Mouse (Mus musculus): ENCODE measurements around the gene Nlgn1.

Nlgn1 gene

DNA sequence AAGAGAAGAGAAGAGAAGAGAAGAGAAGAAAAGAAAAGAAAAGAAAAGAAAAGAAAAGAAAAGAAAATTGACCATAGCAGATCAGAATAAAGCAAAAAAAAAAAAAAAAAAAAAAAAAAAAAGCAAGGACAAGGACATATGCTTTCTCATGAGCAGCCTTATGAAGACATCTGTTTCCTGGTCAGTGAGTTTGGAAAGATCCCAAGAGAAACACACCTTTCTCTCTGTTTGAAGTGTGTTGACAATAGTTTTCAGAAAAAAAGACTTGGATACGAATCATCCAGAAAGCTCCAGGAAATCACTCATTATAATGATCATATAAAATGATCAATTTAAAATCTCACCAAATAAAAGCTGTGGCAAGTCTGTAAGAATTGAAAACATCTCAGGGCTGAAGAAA lies 230.0 kb downstream of the Nlgn1 start:
- DNase-seq (ENCODE audit: extremely low read depth, low read depth, low spot score), result no peak

DNA sequence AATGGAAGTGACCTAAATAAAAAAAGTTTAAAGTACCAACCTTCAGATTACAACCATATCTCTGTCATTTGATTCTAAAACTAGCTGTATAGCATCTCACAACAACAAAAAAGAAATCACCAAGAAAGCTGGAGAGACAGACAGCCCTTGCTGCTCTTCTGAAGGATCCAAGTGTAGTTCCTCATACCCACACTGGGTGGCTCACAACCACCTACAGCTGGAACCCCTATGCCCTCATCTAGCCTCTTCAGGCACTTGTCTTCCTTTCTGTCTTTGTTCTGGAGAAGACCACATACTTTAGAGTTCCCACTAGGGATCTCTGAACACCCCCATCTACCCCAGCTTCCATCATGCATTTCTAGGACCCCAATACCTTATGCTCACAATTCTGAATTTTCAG lies 236.7 kb downstream of the Nlgn1 start:
- DNase-seq (ENCODE audit: extremely low read depth, low read depth, low spot score), result no peak

DNA sequence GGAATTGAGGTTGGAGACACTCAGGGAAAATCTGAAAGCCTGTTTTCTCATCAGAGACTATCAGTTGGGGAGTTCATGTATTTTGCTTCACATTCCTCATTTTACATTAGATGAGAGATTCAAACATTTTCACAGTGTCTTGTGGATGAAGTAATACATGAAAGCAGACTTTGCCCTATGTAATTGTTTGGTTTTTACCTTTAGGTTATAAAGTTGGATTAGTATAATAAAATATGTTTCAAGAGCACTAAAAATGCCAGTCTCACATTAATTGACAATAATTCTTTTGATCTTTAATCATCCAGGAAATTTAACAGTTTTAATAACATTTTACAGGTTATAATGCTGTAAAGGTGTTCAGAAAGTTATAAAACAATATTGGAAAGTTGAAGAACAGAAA lies 262.9 kb downstream of the Nlgn1 start:
- no peak for DNase-seq (ENCODE audit: extremely low read depth, low read depth, low spot score)

DNA sequence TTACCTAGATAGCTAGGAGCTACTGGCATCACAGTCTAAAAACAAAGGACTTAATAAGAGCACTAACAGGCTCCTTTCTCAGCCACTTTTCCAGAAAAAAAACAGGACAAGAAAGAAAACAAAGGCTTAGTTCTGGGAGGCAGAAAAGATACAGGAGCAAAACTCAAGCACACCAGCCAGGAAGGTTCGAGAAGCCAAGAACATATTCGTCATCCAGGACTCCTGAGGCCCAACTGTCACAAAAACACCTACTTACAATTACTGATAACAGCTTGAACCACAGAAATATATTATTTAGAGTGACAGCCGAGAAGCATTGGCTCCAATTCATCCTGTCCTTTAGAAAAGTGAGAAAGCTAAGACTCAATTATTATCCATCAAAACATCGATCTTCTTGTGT lies 281.5 kb downstream of the Nlgn1 start:
- DNase-seq (ENCODE audit: extremely low read depth, low read depth, low spot score), result no peak

DNA sequence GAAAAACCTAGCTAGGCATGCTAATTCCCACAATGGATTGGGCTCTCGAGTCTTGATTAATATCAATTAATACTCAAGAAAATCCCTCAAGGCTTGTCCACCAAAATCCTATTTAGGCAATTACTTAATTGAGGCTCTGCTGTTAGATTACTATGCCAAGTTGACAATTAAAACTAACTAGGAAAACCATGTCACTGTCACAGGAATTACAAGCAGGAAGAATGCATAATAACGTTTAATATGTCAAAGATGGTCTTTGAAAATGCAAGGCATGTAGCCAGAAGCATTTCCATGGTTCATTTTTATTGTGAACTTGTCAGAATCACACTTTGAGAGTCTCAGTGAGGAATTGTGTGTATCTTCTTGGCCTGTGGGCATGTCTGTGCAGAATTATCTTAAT lies 289.3 kb downstream of the Nlgn1 start:
- DNase-seq (ENCODE audit: extremely low read depth, low read depth, low spot score), result no peak

DNA sequence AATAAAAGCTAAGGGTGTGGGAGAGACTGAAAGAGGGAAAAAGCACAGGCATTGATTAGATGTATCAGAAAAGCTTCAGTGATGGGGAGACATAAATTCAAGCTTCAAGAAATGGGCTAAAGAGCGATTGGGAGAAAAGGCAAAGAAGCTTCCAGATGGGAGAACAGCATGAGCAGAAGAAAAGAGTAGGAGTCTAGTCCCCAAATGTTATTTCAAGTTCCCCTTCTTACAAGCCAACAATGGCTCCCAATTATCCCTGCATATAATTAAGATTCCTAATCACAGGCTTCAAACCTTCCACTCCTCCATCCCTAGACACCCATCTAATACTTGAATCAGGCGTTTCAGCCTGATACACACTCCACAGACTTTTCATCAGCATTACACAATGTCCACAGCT lies 292.6 kb downstream of the Nlgn1 start:
- no peak for DNase-seq (ENCODE audit: extremely low read depth, low read depth, low spot score)

DNA sequence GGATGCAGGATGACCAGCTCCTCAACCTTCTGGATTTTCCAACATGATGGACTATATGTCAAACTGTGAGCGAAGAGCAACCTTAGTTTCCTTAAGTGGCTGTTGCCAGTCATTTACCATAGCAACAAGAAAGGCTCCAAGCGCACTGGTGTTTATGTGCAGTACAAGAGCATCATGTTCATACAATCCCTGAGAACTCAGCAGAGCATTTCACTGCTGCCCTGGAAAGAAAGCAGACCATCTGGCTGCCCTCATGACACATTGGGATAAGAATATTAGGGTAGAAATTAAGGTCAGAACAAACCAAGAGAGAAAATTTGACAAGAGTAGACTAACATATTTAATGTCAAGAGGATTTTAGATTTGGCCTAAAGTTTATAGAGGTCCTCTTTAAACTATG lies 306.2 kb downstream of the Nlgn1 start:
- DNase-seq (ENCODE audit: extremely low read depth, low read depth, low spot score), result no peak

DNA sequence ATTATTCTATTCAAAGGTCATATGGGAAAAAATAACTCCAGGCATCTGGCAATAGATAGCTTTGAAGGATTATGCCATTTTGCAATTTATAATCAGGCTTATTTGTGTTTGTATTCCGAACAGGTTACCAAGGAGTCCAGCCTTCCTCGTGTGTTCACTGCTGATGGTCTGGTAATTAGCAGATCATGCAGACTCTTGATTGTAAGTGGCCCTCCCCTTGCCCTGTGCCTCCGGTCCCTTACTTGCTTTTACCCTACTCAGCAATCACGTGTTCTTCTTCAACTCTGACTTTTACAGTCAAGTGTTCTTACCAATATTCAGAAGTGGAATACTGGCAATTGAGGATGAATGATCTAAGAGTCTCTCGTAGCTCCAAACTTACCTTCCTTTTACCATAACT lies 309.0 kb downstream of the Nlgn1 start:
- DNase-seq (ENCODE audit: extremely low read depth, low read depth, low spot score), result no peak

DNA sequence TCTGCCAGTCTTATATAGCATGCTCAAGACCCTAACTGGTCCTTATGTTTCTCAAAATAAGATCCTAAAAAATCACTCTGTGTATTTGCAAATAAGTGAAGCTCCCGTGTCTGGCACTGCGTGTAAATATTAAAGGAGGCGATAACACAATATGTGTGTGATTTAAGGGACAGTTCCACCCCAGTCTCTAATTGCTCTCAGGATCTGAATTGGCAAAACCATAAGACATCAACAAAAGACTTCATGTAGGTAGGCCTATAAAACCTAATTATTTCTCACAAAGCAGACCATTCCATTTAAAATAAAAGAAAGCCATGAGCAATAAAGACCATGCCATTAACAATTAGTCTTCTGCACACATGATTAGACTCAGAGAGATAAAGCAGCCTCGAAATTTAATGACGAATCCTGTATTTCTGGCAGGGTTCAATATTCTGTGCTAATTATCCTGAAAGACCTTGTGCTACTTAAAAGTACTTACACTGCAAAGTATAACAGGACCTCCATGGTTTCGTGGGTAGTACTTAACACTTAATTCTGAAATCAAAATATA lies 310.6 kb downstream of the Nlgn1 start:
- no peak for DNase-seq (ENCODE audit: extremely low read depth, low read depth, low spot score)

DNA sequence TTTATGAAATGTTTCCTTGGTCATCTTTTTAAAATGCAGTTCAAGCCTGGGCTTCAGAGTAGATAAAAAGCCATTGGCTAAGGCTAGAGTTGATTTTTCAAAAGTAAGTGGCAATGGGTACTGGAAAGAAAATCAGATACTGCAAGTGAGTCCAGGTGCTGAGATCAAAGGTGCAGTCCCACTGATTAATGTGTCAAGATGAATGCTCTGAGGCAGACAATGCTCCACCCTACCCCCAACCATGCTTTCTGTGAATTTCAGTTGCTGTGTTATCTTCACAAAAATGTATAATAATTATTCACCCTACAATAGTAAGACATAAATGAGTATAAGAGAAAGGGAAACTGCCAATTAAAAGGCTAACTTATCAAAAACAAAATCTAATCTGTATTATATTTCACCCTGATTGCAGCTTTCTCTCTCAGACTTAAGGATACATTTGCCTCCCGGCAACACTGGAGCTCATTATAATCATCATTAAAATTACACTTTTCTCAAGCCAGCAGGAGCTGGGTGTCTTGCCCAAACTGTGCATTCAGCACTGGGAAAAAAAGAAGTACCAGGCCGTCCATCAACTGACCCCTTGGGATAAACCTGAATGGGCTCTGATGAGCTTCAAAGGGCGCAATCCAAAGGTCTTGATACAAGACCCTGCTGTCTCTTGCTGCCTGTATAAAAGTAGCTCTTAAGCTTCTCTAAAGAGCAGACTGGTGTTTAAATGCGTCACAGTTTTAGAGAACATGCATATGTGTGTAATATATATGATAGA lies 320.8 kb downstream of the Nlgn1 start:
- no peak for DNase-seq (ENCODE audit: extremely low read depth, low read depth, low spot score)

DNA sequence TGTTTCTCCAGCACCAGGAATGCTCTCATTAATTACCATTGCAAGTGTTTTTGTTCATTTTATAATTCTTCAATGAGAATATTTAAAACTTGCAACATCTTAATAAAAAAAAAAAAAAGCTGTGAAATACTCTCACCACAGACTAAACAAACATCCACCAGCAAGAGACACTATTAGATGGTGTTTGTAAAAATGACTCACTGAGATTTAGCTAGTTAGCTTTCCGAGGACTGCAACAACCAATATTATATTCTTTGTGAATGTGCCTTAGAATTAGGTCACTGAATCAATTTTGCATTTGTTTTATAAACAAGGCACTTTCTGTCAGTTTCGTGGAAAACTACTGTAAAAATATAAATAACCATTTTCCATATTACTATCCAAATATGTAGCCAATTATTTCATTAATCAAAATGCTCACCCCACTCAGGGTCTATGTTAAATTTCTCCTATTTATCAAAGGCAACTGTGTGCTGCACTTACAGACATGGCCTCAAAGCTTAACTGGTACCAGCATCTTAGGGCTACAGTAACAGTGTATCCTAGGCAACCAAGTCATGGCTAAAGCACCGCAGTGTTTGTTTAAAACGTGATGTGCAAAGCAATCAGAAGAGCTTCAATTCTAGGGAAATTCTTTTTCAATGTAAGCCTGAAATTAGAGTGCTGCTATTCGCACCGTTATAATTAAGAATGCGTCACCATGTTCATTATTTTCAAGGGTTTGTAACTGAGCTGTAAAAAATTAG lies 329.2 kb downstream of the Nlgn1 start:
- no peak for DNase-seq (ENCODE audit: extremely low read depth, low read depth, low spot score)

DNA sequence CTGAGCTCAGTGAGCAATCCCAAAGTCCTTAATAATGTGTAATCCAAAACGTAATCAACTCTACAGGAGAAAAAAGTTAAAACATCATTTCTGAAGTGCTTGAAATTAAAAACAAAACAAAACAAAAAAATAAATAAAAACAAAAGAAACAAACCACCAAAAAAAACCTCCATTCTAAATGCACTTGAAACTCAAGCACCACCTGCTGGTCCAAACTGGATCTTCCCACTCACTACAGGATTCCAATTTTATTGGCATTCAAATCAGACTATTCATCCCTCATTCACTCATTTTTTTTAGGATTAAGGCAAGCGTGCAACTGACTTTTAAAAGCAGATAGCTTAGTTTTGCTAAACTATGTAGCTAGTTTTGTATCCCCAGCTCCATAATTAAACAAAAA lies 329.9 kb downstream of the Nlgn1 start:
- no peak for DNase-seq (ENCODE audit: extremely low read depth, low read depth, low spot score)

DNA sequence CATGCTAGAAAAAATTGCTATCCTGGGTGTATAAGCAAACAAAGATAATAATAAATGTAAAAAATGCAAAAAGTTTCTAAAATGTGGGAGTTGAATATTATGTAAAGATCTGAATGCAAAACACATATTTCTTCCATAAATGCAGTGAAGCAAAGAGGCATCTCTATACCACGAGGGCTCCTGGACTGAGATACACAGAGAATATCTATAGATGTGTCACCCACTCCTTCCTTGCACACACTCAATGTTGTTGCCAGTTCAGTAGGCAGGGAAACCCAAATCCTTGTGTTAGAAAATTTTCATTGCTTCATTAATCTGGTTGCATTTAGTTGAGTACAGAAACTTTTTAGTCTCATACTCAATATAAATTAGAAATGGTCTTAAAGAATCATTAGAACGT lies 364.7 kb downstream of the Nlgn1 start:
- DNase-seq (ENCODE audit: extremely low read depth, low read depth, low spot score), result no peak

DNA sequence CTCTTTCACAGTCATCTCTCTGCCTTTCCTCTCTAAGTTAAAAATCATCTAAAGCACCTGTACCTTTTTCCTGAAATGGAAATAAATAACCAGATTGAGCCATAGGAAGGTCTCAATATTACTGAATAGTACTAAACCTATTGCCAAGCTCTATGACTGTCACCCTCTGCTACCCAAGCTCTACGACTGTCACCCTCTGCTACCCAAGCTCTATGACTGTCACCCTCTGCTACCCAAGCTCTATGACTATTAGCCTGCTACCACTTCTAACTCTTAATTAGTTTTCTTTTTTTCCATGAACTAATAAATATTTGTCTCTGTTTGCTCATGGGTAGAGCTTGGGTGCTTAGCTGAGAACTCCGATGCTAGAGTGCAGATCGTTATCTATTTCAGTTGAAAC lies 368.0 kb downstream of the Nlgn1 start:
- no peak for DNase-seq (ENCODE audit: extremely low read depth, low read depth, low spot score)

DNA sequence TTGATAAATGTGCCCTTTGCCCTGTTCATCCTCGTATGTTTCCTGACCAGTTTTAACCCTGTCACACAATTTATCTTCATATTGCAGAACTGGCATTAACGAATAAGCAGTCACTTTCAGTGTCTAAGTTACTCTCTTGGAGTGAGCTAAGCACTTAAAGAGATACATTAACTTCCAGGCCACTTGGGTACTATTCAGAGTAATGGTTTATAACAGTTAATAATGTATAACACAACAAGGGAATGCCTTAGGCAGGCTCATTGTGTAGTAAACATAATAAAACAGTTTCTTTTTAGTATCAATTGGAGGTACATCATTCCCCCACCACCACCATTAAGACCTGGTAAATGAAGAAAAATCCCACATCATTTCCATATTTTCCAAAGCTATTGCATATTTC lies 368.7 kb downstream of the Nlgn1 start:
- no peak for DNase-seq (ENCODE audit: extremely low read depth, low read depth, low spot score)

DNA sequence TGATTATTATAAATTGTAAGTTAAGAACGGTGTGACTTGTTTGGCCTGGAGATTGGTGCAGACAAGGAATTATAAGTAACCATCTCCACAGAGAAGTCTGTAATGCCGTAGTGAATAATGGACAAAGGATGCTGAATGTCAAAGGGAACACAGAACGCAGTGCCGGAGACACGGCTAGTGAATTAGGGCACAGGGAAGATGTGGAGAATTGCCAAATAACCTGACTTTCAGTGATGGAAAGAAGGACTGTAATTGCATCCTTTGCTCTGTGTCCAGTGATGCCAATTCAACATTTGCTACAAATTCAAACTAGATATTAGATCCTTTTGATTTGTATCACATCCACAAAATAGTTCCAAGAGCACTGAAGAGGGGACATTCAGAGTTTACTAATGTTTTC lies 415.7 kb downstream of the Nlgn1 start:
- DNase-seq (ENCODE audit: extremely low read depth, low read depth, low spot score), result no peak

DNA sequence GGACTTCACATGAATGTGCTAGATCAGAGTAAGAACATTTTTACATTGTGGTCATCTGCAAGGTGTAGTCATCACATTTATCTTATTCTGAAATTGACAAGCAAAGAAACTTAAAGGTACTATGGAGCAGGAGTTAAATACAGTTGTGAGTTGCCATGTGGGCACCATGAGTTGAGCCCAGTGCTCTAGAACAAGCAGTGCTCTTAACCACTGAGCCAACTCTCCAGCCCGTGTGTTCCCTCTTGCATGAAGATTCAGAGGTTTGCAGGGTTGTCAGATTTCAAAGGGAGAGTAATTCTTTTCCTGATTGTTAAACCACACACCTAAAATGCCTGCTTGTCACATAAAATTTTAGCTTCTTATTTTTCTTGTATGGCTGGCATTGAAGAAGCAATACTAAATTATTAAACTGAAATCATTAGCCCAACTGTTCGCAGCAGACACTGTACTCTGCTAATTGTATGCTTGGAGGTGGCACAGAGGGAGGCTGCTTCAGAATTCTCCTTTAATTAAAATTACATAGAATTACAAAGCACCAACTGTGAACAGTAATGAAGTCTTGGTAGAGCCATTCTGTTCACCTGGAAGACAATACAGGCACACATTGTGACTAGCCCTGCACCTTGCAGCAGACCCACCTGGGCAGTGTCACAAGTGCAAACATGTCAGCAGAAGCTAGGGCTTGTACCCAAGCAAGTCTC lies 417.7 kb downstream of the Nlgn1 start:
- DNase-seq (ENCODE audit: extremely low read depth, low read depth, low spot score), result no peak

DNA sequence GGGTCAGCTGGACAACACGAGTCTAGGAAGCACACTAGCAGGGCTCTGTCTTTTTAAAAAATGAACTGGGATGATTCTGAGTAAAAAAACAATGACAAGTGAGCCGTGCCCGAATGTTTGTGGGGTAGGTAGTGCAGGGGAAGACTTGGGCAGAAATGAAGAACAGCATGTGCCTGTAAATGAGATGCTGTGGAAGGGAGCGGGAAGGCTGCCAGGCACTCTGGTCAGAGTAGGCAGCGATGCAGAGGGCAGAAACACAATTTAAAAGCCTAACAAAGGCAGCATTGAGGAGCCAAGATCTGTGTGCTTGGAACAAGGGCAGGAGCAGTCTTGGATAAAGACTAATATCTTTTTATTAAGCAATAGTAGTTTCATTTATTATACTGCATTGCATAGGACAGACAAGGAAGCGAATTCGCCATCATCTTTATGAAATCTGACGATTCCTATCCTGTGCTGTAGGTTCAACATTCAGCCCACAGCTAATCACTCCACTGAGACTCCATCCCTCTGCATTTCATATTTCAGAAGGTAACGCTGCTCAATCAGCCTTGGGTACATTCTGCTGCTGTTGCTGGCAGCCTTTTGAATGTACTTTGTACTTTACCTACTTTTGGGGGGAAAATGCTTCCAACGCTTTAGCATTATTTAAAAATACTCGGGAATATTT lies 429.0 kb downstream of the Nlgn1 start:
- DNase-seq (ENCODE audit: extremely low read depth, low read depth, low spot score), result no peak

DNA sequence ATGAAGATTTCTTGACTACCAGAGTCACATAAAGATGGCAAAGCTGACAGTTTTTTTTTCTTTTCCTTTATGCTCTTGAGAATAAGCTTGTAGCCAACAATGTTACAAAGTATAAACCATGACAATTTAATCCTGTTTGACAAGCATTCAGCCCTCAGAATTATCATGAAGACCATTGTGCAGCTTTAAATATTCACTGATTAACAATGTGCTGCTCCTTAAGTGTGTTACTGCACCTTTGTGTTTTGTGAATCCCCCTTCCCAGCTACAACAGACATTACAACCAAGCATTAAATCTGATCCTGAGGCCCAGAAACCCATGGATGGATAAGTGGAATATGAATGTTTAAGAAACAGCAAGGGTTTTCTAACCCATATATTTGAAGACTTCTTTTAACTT lies 434.8 kb downstream of the Nlgn1 start:
- no peak for DNase-seq (ENCODE audit: extremely low read depth, low read depth, low spot score)

DNA sequence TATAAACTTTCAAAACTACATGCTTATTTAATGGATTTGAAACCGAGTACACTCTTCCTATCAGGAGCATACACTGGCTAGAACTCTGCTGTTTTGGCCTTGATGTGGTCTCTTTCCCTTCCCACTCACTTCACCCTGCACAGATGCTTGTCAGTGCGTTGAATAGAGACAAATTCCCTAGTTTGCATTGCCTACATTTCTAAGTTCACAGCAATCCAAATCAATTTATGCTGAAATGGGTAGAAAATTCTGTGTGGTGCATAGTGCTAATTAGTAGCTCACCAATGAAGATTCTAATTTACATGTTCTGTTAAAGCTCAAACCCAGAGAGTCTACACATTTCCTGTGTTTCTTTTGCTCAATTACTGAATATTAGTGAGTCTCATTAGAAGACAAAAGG lies 447.5 kb downstream of the Nlgn1 start:
- DNase-seq (ENCODE audit: extremely low read depth, low read depth, low spot score), result no peak

DNA sequence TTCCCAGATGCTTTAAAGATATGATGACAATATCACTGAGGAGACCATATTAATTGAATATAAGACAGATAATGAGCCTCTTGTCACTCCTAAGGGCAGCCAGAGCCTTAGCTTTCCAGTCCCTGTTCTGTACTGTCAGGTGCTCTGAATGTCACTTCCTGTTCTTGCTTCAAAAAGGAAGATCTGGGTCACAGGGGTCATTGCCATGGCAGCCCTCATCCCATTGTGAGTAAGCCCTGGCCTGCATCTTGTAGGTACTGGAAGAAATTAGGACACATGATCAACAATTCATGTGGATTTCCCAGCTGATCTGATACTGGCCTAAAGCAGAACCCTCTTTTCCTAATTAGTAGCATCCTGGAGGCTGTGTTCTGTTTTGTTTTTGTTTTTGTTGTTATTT lies 463.1 kb downstream of the Nlgn1 start:
- DNase-seq (ENCODE audit: extremely low read depth, low read depth, low spot score), result no peak

Data from fat pad, adult 2 months (tissue).